Mouse (Mus musculus) 416B (cell line): ENCODE measurements at regions not wholly inside any gene's neighbourhood (a gene's known extent, or its start where the extent isn't known, plus 50 kb on each side); places are given as distances from the start of the nearest gene placed in this dataset.

ENCODE experiments used
- DNase-seq: peaks from one replicate; pipeline ENCODE4 v3.0.0; 2011; ENCODE audit warnings: low read depth

- DNase-seq = no peak
Measured at GRCm38 (mm10) chr12:74518032-74518431, 201.8 kb upstream of the Gm11042 start.

DNA sequence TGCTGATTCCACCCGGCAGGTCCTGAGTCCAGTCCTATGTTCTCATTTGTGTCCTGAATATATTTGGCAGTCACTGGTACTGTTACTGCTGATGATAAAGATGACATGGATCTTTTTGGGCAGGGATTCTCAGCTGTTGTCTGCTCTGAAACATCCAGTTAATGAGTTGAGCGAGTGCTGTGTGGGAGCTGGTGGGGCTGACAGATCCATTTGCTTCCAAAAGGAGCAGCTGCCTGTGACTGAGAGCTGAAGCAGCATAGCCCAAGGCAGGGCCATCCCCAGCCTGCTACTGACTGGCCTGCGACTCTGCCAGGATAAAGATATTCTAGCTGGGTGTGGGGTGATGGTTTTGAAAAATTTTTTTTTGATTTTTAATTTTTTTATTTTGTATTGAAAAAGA is 200.3 kb upstream of the Gm11042 start:
- no peak for DNase-seq

- no peak for DNase-seq
Measured at GRCm38 (mm10) chr12:74502791-74503190, 186.6 kb upstream of the Gm11042 start.

- DNase-seq = peak; percentile 9
Measured at GRCm38 (mm10) chr12:74477619-74478018, 161.4 kb upstream of the Gm11042 start.

GRCm38 (mm10) chr12:74474741-74475140 is 158.5 kb upstream of the Gm11042 start:
- no peak for DNase-seq

DNA sequence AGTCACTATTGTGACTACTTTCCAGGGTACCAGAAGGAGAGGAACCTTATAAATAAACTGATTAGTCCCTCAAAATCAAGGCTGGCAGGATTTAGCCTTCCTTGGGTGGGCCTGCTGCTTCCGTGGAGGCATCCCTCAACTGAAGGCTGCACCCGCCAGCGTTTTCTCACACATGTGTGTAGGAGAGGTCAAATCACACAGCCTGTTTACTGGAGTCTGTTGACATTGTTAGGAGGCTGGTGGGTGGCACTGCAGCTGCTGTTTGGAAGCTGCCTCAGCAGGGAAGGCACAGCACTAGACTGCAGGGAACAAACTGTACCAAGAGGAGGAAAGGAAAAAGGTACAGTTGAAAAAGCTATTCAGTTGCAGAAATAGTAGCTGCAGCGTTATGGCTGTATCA is 142.3 kb upstream of the Gm11042 start:
- DNase-seq = no peak

GRCm38 (mm10) chr12:74452375-74453090 is 136.3 kb upstream of the Gm11042 start:
- DNase-seq = no peak

- no peak for DNase-seq
Measured at GRCm38 (mm10) chr12:74448248-74448647, 132.1 kb upstream of the Gm11042 start.

GRCm38 (mm10) chr12:74434874-74435273 is 118.7 kb upstream of the Gm11042 start:
- DNase-seq = no peak

GRCm38 (mm10) chr12:74414738-74415137 is 98.5 kb upstream of the Gm11042 start:
- no peak for DNase-seq

DNA sequence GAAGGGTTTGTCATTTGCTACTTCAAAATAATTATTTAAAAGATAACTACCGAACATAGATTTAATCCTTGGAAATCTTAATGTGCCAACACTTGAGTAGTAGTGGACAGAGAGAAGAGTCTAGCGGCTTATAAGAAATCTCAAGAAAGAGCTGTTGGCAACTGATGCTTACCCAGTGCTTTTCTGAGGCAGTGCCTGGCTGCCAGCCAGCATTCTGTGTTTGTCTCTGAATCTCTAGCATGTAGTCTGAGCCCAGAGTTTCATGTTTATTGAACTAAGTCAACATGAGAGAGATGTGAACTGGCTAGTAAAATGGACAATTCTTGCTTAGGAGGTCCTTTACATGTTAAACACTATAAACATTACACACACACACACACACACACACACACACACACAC is 94.3 kb upstream of the Gm11042 start:
- DNase-seq = no peak

- no peak for DNase-seq
Measured at GRCm38 (mm10) chr12:74407591-74408095, 91.4 kb upstream of the Gm11042 start.

- no peak for DNase-seq
Measured at GRCm38 (mm10) chr12:74389811-74390210, 73.6 kb upstream of the Gm11042 start.
